Mouse (Mus musculus) MEL (cell line): ENCODE measurements around the gene Nacc2.

Source experiments
- CTCF ChIP-seq, 3 experiments: IDR thresholded peaks in 2 of 3; conservative IDR thresholded peaks in 1 of 3; 2 replicates each; pipeline ENCODE4 v1.5.1; 2011 to 2012; ENCODE audit warnings: low read length in 3 of 3, low read depth in 2 of 3, mild to moderate bottlenecking in 2 of 3, improper control_type of control experiment in 1 of 3, inconsistent platforms in 1 of 3, mixed read lengths in 1 of 3, moderate library complexity in 1 of 3; ENCODE audit not compliant: control insufficient read depth in 1 of 3, insufficient read depth in 1 of 3, poor library complexity in 1 of 3, severe bottlenecking in 1 of 3
- EP300 ChIP-seq, 2 experiments: IDR thresholded peaks; 2 replicates each; pipeline ENCODE4 v1.6.1; 2011; ENCODE audit warnings: improper control_type of control experiment in 2 of 2, low read length in 2 of 2, low read depth in 1 of 2, mild to moderate bottlenecking in 1 of 2
- GATA1 ChIP-seq: IDR thresholded peaks from 2 replicates; pipeline ENCODE4 v1.6.1; 2011; ENCODE audit warnings: low read depth, low read length, improper control_type of control experiment
- RAD21 ChIP-seq: IDR thresholded peaks from 2 replicates; pipeline ENCODE4 v1.6.1; 2011; ENCODE audit warnings: mild to moderate bottlenecking, low read depth, low read length, improper control_type of control experiment
- USF1 ChIP-seq: IDR thresholded peaks from 2 replicates; pipeline ENCODE4 v1.6.1; 2014; ENCODE audit warnings: low read depth, mild to moderate bottlenecking, inconsistent platforms, low read length, improper control_type of control experiment, moderate library complexity

GRCm38 (mm10) chr2:26022626-26023025 lies 100.4 kb downstream of the Nacc2 start:
- no peak for TF ChIP-seq GATA1
- no peak for TF ChIP-seq USF1
- no peak for TF ChIP-seq CTCF (IDR thresholded peaks at IDR 0.05 in 2 of 3, conservative IDR thresholded peaks at IDR 0.05 in 1 of 3; ENCODE audit: control insufficient read depth in 1 of 3, insufficient read depth in 1 of 3, low read depth in 2 of 3, low read length in 3 of 3, poor library complexity in 1 of 3, severe bottlenecking in 1 of 3)
- no peak for TF ChIP-seq EP300 (IDR thresholded peaks at IDR 0.05; ENCODE audit: low read depth in 1 of 2, low read length in 2 of 2)
- no peak for TF ChIP-seq RAD21
